Mouse (Mus musculus) heart, embryonic 11.5 days (tissue): ENCODE results near the gene Ryk. TPM values are rescaled to one million over a fixed set of nuclear protein-coding genes. Genes with fewer than 3 reads are reported as not detected.

Experiments
- ATAC-seq: fragments of 200-750 bp; cut with Nextera tagmentation; replicated peaks from 2 replicates; pipeline ENCODE4 v1.8.0; 2017; ENCODE audit warnings: moderate library complexity; ENCODE audit not compliant: insufficient number of reproducible peaks, low FRiP score, low TSS enrichment
- H3K27ac ChIP-seq: fragments of 300-500 bp; sonication (generic); 2 replicates; pipeline ENCODE4 v1.5.1; 2014; ENCODE audit warnings: mild to moderate bottlenecking, low read depth, low read length
- H3K27me3 ChIP-seq: fragments of 300-500 bp; sonication (generic); 2 replicates; pipeline ENCODE4 v1.6.1; 2014; ENCODE audit warnings: mild to moderate bottlenecking, low read length, mixed read lengths; ENCODE audit not compliant: control insufficient read depth, insufficient read depth
- H3K36me3 ChIP-seq: fragments of 300-500 bp; sonication (generic); 2 replicates; pipeline ENCODE4 v1.6.1; 2014; ENCODE audit warnings: mild to moderate bottlenecking, low read length, moderate library complexity, mixed read lengths; ENCODE audit not compliant: control insufficient read depth, insufficient read depth
- H3K4me1 ChIP-seq: fragments of 300-500 bp; sonication (generic); 2 replicates; pipeline ENCODE4 v1.6.1; 2014; ENCODE audit warnings: low read length; ENCODE audit not compliant: control insufficient read depth, insufficient read depth
- H3K4me2 ChIP-seq: fragments of 300-500 bp; sonication (generic); 2 replicates; pipeline ENCODE4 v1.6.1; 2014; ENCODE audit warnings: mild to moderate bottlenecking, moderate library complexity
- H3K4me3 ChIP-seq: fragments of 300-500 bp; sonication (generic); 2 replicates; pipeline ENCODE4 v1.5.1; 2014; ENCODE audit warnings: low read depth, low read length
- H3K9ac ChIP-seq: fragments of 300-500 bp; sonication (generic); 2 replicates; pipeline ENCODE4 v1.6.1; 2014; ENCODE audit warnings: mild to moderate bottlenecking, low read depth, low read length, moderate library complexity
- H3K9me3 ChIP-seq: fragments of 300-500 bp; sonication (generic); replicated peaks from 2 replicates; pipeline ENCODE4 v1.6.1; 2016; ENCODE audit warnings: low read length; ENCODE audit not compliant: control insufficient read depth
- WGBS: fragments of 180-500 bp; shearing (Covaris S2); extraction: QIAGEN DNeasy Blood & Tissue Kit; methylation state at CpG from one replicate; pipeline ENCODE4 v1.1.7; 2014; ENCODE audit not compliant: insufficient replicate concordance; 5-methylcytosine and 5-hydroxymethylcytosine counted together
- polyA plus RNA-seq: library from polyadenylated mRNA; unstranded; fragments of >200 nt; fragmentation: Nextera tagmentation; extraction: Ambion mirVana; gene quantifications from 2 replicates; pipeline ENCODE4 v1.2.1, GENCODE M21; 2014

The Ryk gene
- polyA plus RNA-seq, 1 experiment from 2014 or later, result 20.4 TPM

- Histone ChIP-seq H3K27ac (no peak overlapping the region), H3K4me3 (no peak overlapping the region), H3K9ac (no peak overlapping the region), H3K9me3 (0 out of 2 replicates have a peak, but pooled peaks cover 3% of the 10 kb centered on the region), H3K27me3 (no peaks in the 10 kb centered on the region), H3K36me3 (no peaks in the 10 kb centered on the region), H3K4me1 (no peaks in the 10 kb centered on the region), H3K4me2 (no peak overlapping the region)
- ATAC-seq, result no peak
These were observed 16.5 kb upstream of the Ryk start for GRCm38 (mm10) chr9:102818228-102818627.

- H3K4me3 ChIP-seq, result no peak overlapping the region
- no peak overlapping the region for H3K9ac ChIP-seq
- no peak overlapping the region for H3K27ac ChIP-seq
- H3K9me3 ChIP-seq, result no peaks in the 10 kb centered on the region
- H3K4me2 ChIP-seq, result no peak overlapping the region
- WGBS, result 77% methylated on average over 7 of the region's 7 CpGs
- no peak for ATAC-seq
- no peaks in the 10 kb centered on the region for H3K4me1 ChIP-seq
- H3K36me3 ChIP-seq, result no peaks in the 10 kb centered on the region
- H3K27me3 ChIP-seq, result no peaks in the 10 kb centered on the region
These were observed 6.1 kb upstream of the Ryk start for GRCm38 (mm10) chr9:102828604-102829003.

- no peak overlapping the region for H3K4me2 ChIP-seq
- H3K4me1 ChIP-seq, result peaks cover 6% of the 10 kb centered on the region
- no peak overlapping the region for H3K4me3 ChIP-seq
- 84% methylated on average over 4 of the region's 4 CpGs for WGBS
- H3K36me3 ChIP-seq, result no peaks in the 10 kb centered on the region
- ATAC-seq, result no peak
- H3K9me3 ChIP-seq, result no peaks in the 10 kb centered on the region
- no peak overlapping the region for H3K27ac ChIP-seq
- no peak overlapping the region for H3K9ac ChIP-seq
- H3K27me3 ChIP-seq, result no peaks in the 10 kb centered on the region
These were observed 3.2 kb upstream of the Ryk start for GRCm38 (mm10) chr9:102831541-102831940.

GRCm38 (mm10) chr9:102834414-102834741, 339 bp upstream of the Ryk start:
- Histone ChIP-seq H3K4me2 (peak overlapping the region; percentile 68), H3K27me3 (no peaks in the 10 kb centered on the region), H3K4me3 (peak overlapping the region; percentile 72), H3K27ac (no peak overlapping the region), H3K4me1 (peaks cover 15% of the 10 kb centered on the region), H3K36me3 (no peaks in the 10 kb centered on the region), H3K9me3 (no peaks in the 10 kb centered on the region), H3K9ac (peak overlapping the region; percentile 90; the same call in 1 of the 2 replicates)
- 19% methylated on average over 10 of the region's 10 CpGs for WGBS
- ATAC-seq, result no peak; the same call in 1 of the 2 replicates

GRCm38 (mm10) chr9:102836279-102836678, 1.6 kb downstream of the Ryk start:
- peak overlapping the region; percentile 90; the same call in 1 of the 2 replicates for H3K9ac ChIP-seq
- 56% methylated on average over 9 of the region's 9 CpGs for WGBS
- H3K27ac ChIP-seq, result no peak overlapping the region
- H3K4me2 ChIP-seq, result peak overlapping the region; percentile 68
- peak overlapping the region; percentile 72 for H3K4me3 ChIP-seq
- H3K27me3 ChIP-seq, result no peaks in the 10 kb centered on the region
- H3K36me3 ChIP-seq, result no peaks in the 10 kb centered on the region
- ATAC-seq, result no peak
- peaks cover 32% of the 10 kb centered on the region for H3K4me1 ChIP-seq
- H3K9me3 ChIP-seq, result no peaks in the 10 kb centered on the region

GRCm38 (mm10) chr9:102840792-102841778, 6.4 kb downstream of the Ryk start:
- Histone ChIP-seq H3K4me3 (0 out of 2 replicates have a peak overlapping the region, but pooled peaks have one; percentile 9), H3K36me3 (no peaks in the 10 kb centered on the region), H3K27me3 (no peaks in the 10 kb centered on the region), H3K4me1 (peaks cover 65% of the 10 kb centered on the region), H3K9me3 (no peaks in the 10 kb centered on the region), H3K4me2 (peak overlapping the region; percentile 46), H3K27ac (peak overlapping the region; percentile 70), H3K9ac (peak overlapping the region; percentile 53; the same call in 1 of the 2 replicates)
- ATAC-seq, result no peak
- WGBS, result 11% methylated on average over 16 of the region's 16 CpGs

- Histone ChIP-seq H3K4me2 (no peak overlapping the region), H3K27ac (no peak overlapping the region), H3K9ac (no peak overlapping the region), H3K4me3 (no peak overlapping the region), H3K27me3 (no peaks in the 10 kb centered on the region), H3K36me3 (no peaks in the 10 kb centered on the region), H3K9me3 (no peaks in the 10 kb centered on the region), H3K4me1 (peaks cover 62% of the 10 kb centered on the region)
- WGBS, result 33% methylated on average over 1 of the region's 1 CpGs
- ATAC-seq, result no peak
These were observed 7.1 kb downstream of the Ryk start for GRCm38 (mm10) chr9:102841832-102842231.

- H3K9ac ChIP-seq, result no peak overlapping the region
- ATAC-seq, result no peak
- peaks cover 65% of the 10 kb centered on the region for H3K4me1 ChIP-seq
- WGBS, result 66% methylated on average over 8 of the region's 8 CpGs
- H3K9me3 ChIP-seq, result no peaks in the 10 kb centered on the region
- H3K4me2 ChIP-seq, result no peak overlapping the region
- H3K27ac ChIP-seq, result no peak overlapping the region
- H3K27me3 ChIP-seq, result no peaks in the 10 kb centered on the region
- no peaks in the 10 kb centered on the region for H3K36me3 ChIP-seq
- no peak overlapping the region for H3K4me3 ChIP-seq
These were observed 7.8 kb downstream of the Ryk start for GRCm38 (mm10) chr9:102842498-102842897.

- H3K4me3 ChIP-seq, result no peak overlapping the region
- H3K27ac ChIP-seq, result no peak overlapping the region
- H3K9me3 ChIP-seq, result no peaks in the 10 kb centered on the region
- H3K4me1 ChIP-seq, result peaks cover 76% of the 10 kb centered on the region
- no peaks in the 10 kb centered on the region for H3K27me3 ChIP-seq
- no peaks in the 10 kb centered on the region for H3K36me3 ChIP-seq
- WGBS, result 24% methylated on average over 4 of the region's 4 CpGs
- H3K4me2 ChIP-seq, result no peak overlapping the region
- no peak overlapping the region for H3K9ac ChIP-seq
- ATAC-seq, result no peak
These were observed 8.9 kb downstream of the Ryk start for GRCm38 (mm10) chr9:102843577-102843976.
